Mouse (Mus musculus): ENCODE results near the gene Rasd1. TPM values are rescaled to one million over a fixed set of nuclear protein-coding genes. Genes with fewer than 3 reads are reported as not detected.

Gene Rasd1
- total and polyA plus RNA-seq, 3 experiments = 0.06 TPM; not detected in 2

DNA sequence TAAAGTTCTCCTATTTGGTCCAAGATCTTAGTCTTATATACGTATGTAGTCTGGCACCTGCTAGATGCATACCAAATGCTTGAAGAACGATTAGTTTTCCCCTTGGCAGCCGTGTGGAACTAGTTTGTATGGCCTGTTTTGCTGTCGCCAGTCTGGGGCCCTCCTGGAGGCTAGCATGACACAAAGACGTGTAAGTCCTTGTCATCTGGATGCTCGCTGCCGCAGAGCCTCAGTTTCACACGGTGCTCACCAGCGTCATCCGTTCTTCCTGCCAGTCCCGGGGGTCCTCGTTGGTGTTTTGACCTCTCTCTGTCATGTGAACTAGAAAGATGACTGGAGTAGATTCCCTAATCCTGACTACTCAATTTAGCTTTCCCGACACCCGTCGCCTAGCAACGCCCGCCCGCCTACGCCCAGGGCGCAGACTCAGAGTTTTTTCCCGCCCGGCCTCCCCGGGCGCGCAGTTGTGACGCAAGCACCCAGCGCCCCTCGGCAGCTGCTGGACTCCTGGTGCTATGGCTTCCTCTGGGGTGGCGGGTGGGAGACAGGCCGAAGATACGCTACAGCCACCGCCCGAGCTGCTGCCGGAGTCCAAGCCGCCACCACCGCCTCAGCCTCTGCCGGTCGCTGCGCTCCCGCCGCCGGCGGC, 16.9 kb downstream of the Rasd1 start, which contains the start of gene Med9:
Gene Med9 (plus strand): TSS at position 455 of the 649 bp plus-strand sequence.
- Histone ChIP-seq H3K27me3 (ENCODE audit: control insufficient read depth in 1 of 2, insufficient read depth in 2 of 2, low read length in 2 of 2) (no peaks in the 10 kb centered on the region), H3K9me3 (replicated peaks; ENCODE audit: insufficient read depth, low read length) (no peaks in the 10 kb centered on the region), H3K79me2 (ENCODE audit: control insufficient read depth, insufficient read depth, low read length, poor library complexity) (peaks cover 25% of the 10 kb centered on the region), H3K4me3 (ENCODE audit: control insufficient read depth in 1 of 2, insufficient read depth in 1 of 2, low read depth in 2 of 2, low read length in 2 of 2) (peak within 1 kb of the TSS; percentile 66 to 89), H3K27ac (ENCODE audit: control insufficient read depth, low read depth, low read length) (peak within 1 kb of the TSS; percentile 48), H3K9ac (ENCODE audit: control insufficient read depth, low read depth, low read length, poor library complexity, severe bottlenecking) (peak within 1 kb of the TSS; percentile 90), H3K36me3 (ENCODE audit: control insufficient read depth in 1 of 2, insufficient read depth in 2 of 2, low read length in 2 of 2) (peaks cover 0 to 13% of the 10 kb centered on the region in 2 experiments; a peak in 2 of 4 replicates), H3K4me1 (ENCODE audit: control insufficient read depth in 1 of 2, insufficient read depth in 2 of 2, low read length in 2 of 2) (peaks cover 3 to 15% of the 10 kb centered on the region in 2 experiments; a peak in 3 of 4 replicates)
- peak; percentile 97 for DNase-seq (ENCODE audit: low read depth, low spot score)
- TF ChIP-seq POLR2A (IDR thresholded peaks at IDR 0.05; ENCODE audit: control insufficient read depth in 1 of 2, insufficient read depth in 1 of 2, low read depth in 1 of 2, low read length in 2 of 2, poor library complexity in 1 of 2) = peak; percentile 81 to 89
- no peak; the same call in 1 of the 2 replicates for TF ChIP-seq KAT2A (conservative IDR thresholded peaks at IDR 0.05; ENCODE audit: low read depth, low read length)
- peak; percentile 99 for TF ChIP-seq E2F4 (IDR thresholded peaks at IDR 0.05; ENCODE audit: borderline replicate concordance, low read depth, low read length)
- TF ChIP-seq RAD21 (IDR thresholded peaks at IDR 0.05; ENCODE audit: low read depth, low read length) = no peak
- TF ChIP-seq POLR2AphosphoS2 (IDR thresholded peaks at IDR 0.05; ENCODE audit: low read length) = no peak
- TF ChIP-seq MEF2A (IDR thresholded peaks at IDR 0.05; ENCODE audit: extremely low read depth, insufficient replicate concordance, low read depth, low read length, poor library complexity, severe bottlenecking) = no peak
- no peak for TF ChIP-seq CTCF (IDR thresholded peaks at IDR 0.05 in 2 of 3, conservative IDR thresholded peaks at IDR 0.05 in 1 of 3; ENCODE audit: control insufficient read depth in 1 of 3, insufficient read depth in 1 of 3, low read depth in 2 of 3, low read length in 3 of 3, poor library complexity in 1 of 3, severe bottlenecking in 1 of 3)
- TF ChIP-seq ETS1 (IDR thresholded peaks at IDR 0.05; ENCODE audit: low read depth, low read length) = no peak; the same call in 1 of the 2 replicates
- no peak for TF ChIP-seq MAZ (IDR thresholded peaks at IDR 0.05; ENCODE audit: low read depth, low read length)
- TF ChIP-seq GABPA (IDR thresholded peaks at IDR 0.05; ENCODE audit: low read depth, low read length) = no peak
- TF ChIP-seq TBP (IDR thresholded peaks at IDR 0.05; ENCODE audit: low read depth, low read length) = no peak; the same call in 1 of the 2 replicates
- TF ChIP-seq MAX (IDR thresholded peaks at IDR 0.05; ENCODE audit: low read length) = 0 out of 2 replicates have a peak, but pooled peaks have one; percentile 44
- peak; percentile 72 for TF ChIP-seq MXI1 (IDR thresholded peaks at IDR 0.05; ENCODE audit: low read depth, low read length)
- no peak for TF ChIP-seq JUND (IDR thresholded peaks at IDR 0.05; ENCODE audit: low read depth, low read length)
- TF ChIP-seq CHD1 (IDR thresholded peaks at IDR 0.05; ENCODE audit: low read depth, low read length) = no peak
- no peak for TF ChIP-seq CHD2 (IDR thresholded peaks at IDR 0.05; ENCODE audit: low read length)
- TF ChIP-seq TCF12 (IDR thresholded peaks at IDR 0.05; ENCODE audit: low read depth, low read length) = no peak; the same call in 1 of the 2 replicates
- TF ChIP-seq USF1 (IDR thresholded peaks at IDR 0.05; ENCODE audit: low read depth, low read length) = no peak
- TF ChIP-seq MYB (IDR thresholded peaks at IDR 0.05; ENCODE audit: low read depth, low read length) = no peak
- TF ChIP-seq ELF1 (IDR thresholded peaks at IDR 0.05; ENCODE audit: low read depth, low read length) = no peak; the same call in 1 of the 2 replicates
- TF ChIP-seq NELFE (IDR thresholded peaks at IDR 0.05; ENCODE audit: low read depth, low read length) = peak; percentile 72
- no peak for TF ChIP-seq ZKSCAN1 (IDR thresholded peaks at IDR 0.05; ENCODE audit: low read depth, low read length)
- no peak for TF ChIP-seq TAL1 (IDR thresholded peaks at IDR 0.05; ENCODE audit: low read length)
- TF ChIP-seq USF2 (IDR thresholded peaks at IDR 0.05; ENCODE audit: borderline replicate concordance in 1 of 2, insufficient read depth in 1 of 2, low read depth in 1 of 2, low read length in 2 of 2) = no peak
- peak; percentile 24; the same call in 1 of the 2 replicates for TF ChIP-seq GATA1 (IDR thresholded peaks at IDR 0.05; ENCODE audit: low read depth, low read length)
- 0 out of 4 replicates have a peak, but pooled peaks of 1 of the 2 experiments have one; percentile 2 for TF ChIP-seq EP300 (IDR thresholded peaks at IDR 0.05; ENCODE audit: low read depth in 1 of 2, low read length in 2 of 2)
- TF ChIP-seq BHLHE40 (IDR thresholded peaks at IDR 0.05; ENCODE audit: borderline replicate concordance, low read depth, low read length) = no peak
- no peak for TF ChIP-seq RCOR1 (IDR thresholded peaks at IDR 0.05; ENCODE audit: low read depth, low read length)
- TF ChIP-seq NRF1 (IDR thresholded peaks at IDR 0.05; ENCODE audit: insufficient read depth, low read depth, low read length, poor library complexity, severe bottlenecking) = peak; percentile 86
- no peak for TF ChIP-seq ZMIZ1 (IDR thresholded peaks at IDR 0.05; ENCODE audit: low read depth, low read length)
- TF ChIP-seq ZC3H11A (IDR thresholded peaks at IDR 0.05; ENCODE audit: low read depth, low read length) = no peak
- TF ChIP-seq POLR2AphosphoS5 (IDR thresholded peaks at IDR 0.05; ENCODE audit: borderline replicate concordance, low read depth, low read length) = no peak
- TF ChIP-seq SIN3A (IDR thresholded peaks at IDR 0.05; ENCODE audit: low read length) = peak; percentile 98
- no peak for TF ChIP-seq MYC (IDR thresholded peaks at IDR 0.05; ENCODE audit: low read depth, low read length)
- peak; percentile 92 for TF ChIP-seq HCFC1 (IDR thresholded peaks at IDR 0.05; ENCODE audit: low read depth, low read length)
- TF ChIP-seq SMC3 (IDR thresholded peaks at IDR 0.05; ENCODE audit: low read depth, low read length) = no peak
- no peak for TF ChIP-seq MAFK (IDR thresholded peaks at IDR 0.05; ENCODE audit: borderline replicate concordance, low read depth, low read length)
